Mouse (Mus musculus) heart, embryonic 12.5 days (tissue): ENCODE results near the gene Apeh. TPM values are rescaled to one million over a fixed set of nuclear protein-coding genes. Genes with fewer than 3 reads are reported as not detected.
A peak's percentile ranks its signal among the peaks of the same experiment; 100 is the strongest.
"Not testable (repeated sequence)": the region's sequence is repeated elsewhere in the genome, so short reads cannot be mapped to it uniquely, and the experiment has no call there.

Experiments used
- ATAC-seq: fragments of 200-750 bp; cut with Nextera tagmentation; 2 replicates; pipeline ENCODE4 v1.8.0; 2017; ENCODE audit warnings: moderate TSS enrichment, moderate library complexity; ENCODE audit not compliant: insufficient number of reproducible peaks, low FRiP score
- H3K27ac ChIP-seq: fragments of 300-500 bp; sonication (generic); 2 replicates; pipeline ENCODE4 v1.5.1; 2016; ENCODE audit warnings: mild to moderate bottlenecking, moderate library complexity; ENCODE audit not compliant: poor library complexity, severe bottlenecking
- H3K27me3 ChIP-seq: fragments of 300-500 bp; sonication (generic); replicated peaks from 2 replicates; pipeline ENCODE4 v1.6.1; 2016; ENCODE audit warnings: mild to moderate bottlenecking, moderate library complexity
- H3K36me3 ChIP-seq: fragments of 300-500 bp; sonication (generic); 2 replicates; pipeline ENCODE4 v1.6.1; 2016; ENCODE audit warnings: mild to moderate bottlenecking, moderate library complexity
- H3K4me1 ChIP-seq: fragments of 300-500 bp; sonication (generic); replicated peaks from 2 replicates; pipeline ENCODE4 v1.6.1; 2016; ENCODE audit warnings: mild to moderate bottlenecking
- H3K4me2 ChIP-seq: fragments of 300-500 bp; sonication (generic); 2 replicates; pipeline ENCODE4 v1.6.1; 2016; ENCODE audit warnings: mild to moderate bottlenecking, moderate library complexity
- H3K4me3 ChIP-seq: fragments of 300-500 bp; sonication (generic); 2 replicates; pipeline ENCODE4 v1.5.1; 2016; ENCODE audit warnings: mild to moderate bottlenecking
- H3K9ac ChIP-seq: fragments of 300-500 bp; sonication (generic); 2 replicates; pipeline ENCODE4 v1.6.1; 2016; ENCODE audit warnings: mild to moderate bottlenecking, moderate library complexity
- H3K9me3 ChIP-seq: fragments of 300-500 bp; sonication (generic); replicated peaks from 2 replicates; pipeline ENCODE4 v1.6.1; 2016; ENCODE audit warnings: mild to moderate bottlenecking, moderate library complexity
- WGBS: fragments of 180-500 bp; shearing (Covaris S2); methylation state at CpG from one replicate; pipeline ENCODE4 v1.1.7; 2016; 5-methylcytosine and 5-hydroxymethylcytosine counted together
- polyA plus RNA-seq: library from polyadenylated mRNA; unstranded; fragments of >200 nt; fragmentation: Nextera tagmentation; extraction: Ambion mirVana; gene quantifications from 2 replicates; pipeline ENCODE4 v1.2.1, GENCODE M21; 2016

Gene Apeh
- 48.0 and 51.1 TPM in 2 replicates for polyA plus RNA-seq

- H3K36me3 ChIP-seq = peaks cover 33% of the 10 kb centered on the region
- H3K4me3 ChIP-seq = peak within 1 kb of the TSS; percentile 71
- peak; percentile 95 for ATAC-seq
- H3K9me3 ChIP-seq = no peaks in the 10 kb centered on the region
- H3K4me2 ChIP-seq = peak within 1 kb of the TSS; percentile 93
- H3K27ac ChIP-seq = peak within 1 kb of the TSS; percentile 78
- no peaks in the 10 kb centered on the region for H3K27me3 ChIP-seq
- peak within 1 kb of the TSS; percentile 83 for H3K9ac ChIP-seq
- WGBS = under 1% methylated on average over 52 of the region's 52 CpGs
- peaks cover 37% of the 10 kb centered on the region for H3K4me1 ChIP-seq
These were observed at the start of gene Apeh for GRCm38 (mm10) chr9:108094184-108094941. Gene Apeh (minus strand): TSS chr9:108094606.

DNA sequence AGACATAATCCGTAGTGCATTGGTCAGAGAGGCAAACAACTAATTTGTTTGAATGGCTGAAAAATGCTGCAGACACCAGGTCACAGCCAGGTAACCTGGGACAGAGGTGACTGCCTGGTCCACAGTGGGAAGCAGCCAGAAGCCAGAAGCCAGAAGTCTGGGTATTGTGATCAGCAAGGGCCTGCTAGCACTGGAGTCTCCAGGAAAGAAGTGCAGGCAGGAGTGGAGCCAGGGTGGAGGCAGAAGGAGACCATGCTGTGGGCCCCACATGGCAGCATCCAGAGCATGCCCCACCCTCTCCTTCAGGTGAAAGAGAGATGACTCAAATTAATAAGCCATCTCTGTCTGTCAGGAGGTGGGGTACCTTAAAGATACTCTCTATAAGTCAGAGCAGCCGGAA lies 49.1 kb upstream of the Apeh start:
- H3K27ac ChIP-seq = no peak overlapping the region
- peaks cover 3% of the 10 kb centered on the region; the same call in 1 of the 2 replicates for H3K9me3 ChIP-seq
- no peak overlapping the region for H3K4me3 ChIP-seq
- no peaks in the 10 kb centered on the region for H3K36me3 ChIP-seq
- WGBS = 87% methylated on average over 2 of the region's 2 CpGs
- H3K27me3 ChIP-seq = no peaks in the 10 kb centered on the region
- no peak for ATAC-seq
- H3K9ac ChIP-seq = no peak overlapping the region
- H3K4me1 ChIP-seq = peaks cover 5% of the 10 kb centered on the region; the same call in 1 of the 2 replicates
- H3K4me2 ChIP-seq = no peak overlapping the region

- Histone ChIP-seq H3K4me3 (no peak overlapping the region), H3K27me3 (no peaks in the 10 kb centered on the region), H3K4me1 (peaks cover 19% of the 10 kb centered on the region), H3K4me2 (no peak overlapping the region), H3K9ac (no peak overlapping the region), H3K27ac (no peak overlapping the region), H3K36me3 (no peaks in the 10 kb centered on the region), H3K9me3 (peaks cover 3% of the 10 kb centered on the region; the same call in 1 of the 2 replicates)
- WGBS = 83% methylated on average over 10 of the region's 10 CpGs
- ATAC-seq = no peak
These were observed 47.0 kb upstream of the Apeh start for GRCm38 (mm10) chr9:108141387-108141786.

GRCm38 (mm10) chr9:108139963-108140695 lies 45.7 kb upstream of the Apeh start:
- Histone ChIP-seq H3K9ac (no peak overlapping the region), H3K36me3 (no peaks in the 10 kb centered on the region), H3K4me2 (no peak overlapping the region), H3K9me3 (peaks cover 3% of the 10 kb centered on the region; the same call in 1 of the 2 replicates), H3K4me3 (no peak overlapping the region), H3K27ac (no peak overlapping the region), H3K4me1 (peaks cover 19% of the 10 kb centered on the region), H3K27me3 (0 out of 2 replicates have a peak, but pooled peaks cover 2% of the 10 kb centered on the region)
- no peak for ATAC-seq
- WGBS = 74% methylated on average over 7 of the region's 7 CpGs

DNA sequence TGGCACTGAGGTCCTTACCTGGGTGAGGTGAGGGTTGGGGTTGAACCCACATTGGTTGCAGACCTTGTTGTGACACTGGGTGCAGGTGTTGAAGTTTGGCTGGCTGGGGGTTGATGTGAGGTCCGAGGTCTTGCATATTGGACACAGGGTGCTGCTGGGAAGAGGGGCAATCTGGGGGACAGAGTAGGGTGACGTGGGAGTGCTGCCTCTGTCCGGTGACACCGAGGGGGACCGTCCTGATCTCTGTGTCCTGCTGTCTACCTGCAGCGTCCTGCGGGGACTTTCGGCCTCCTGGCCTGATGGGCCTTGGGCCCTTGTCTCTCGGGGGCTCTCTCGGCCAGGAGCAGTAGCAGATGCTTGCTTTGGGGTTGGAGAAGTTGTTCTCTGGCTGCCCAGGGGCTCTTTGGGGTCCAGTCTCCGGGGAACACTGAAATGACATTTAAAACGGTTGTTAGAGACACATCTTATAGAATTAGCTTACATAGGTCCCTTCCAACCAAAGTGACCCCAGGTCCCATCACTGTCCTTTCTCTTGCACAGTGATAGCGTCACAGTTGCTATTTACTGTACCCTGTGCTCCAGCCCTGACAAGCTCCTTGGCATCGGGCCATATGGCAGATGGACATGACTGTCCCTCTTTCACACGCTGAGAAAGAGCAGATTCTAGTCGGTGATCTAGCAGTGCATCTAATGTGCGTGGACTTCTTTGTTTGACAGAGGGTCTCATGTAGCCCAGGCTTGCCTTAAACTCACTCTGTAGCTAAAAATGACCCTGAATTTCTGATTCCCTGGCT lies 45.0 kb upstream of the Apeh start:
- H3K4me2 ChIP-seq = no peak overlapping the region
- 74% methylated on average over 17 of the region's 17 CpGs for WGBS
- peaks cover 3% of the 10 kb centered on the region; the same call in 1 of the 2 replicates for H3K9me3 ChIP-seq
- ATAC-seq = no peak
- no peak overlapping the region for H3K27ac ChIP-seq
- no peaks in the 10 kb centered on the region for H3K36me3 ChIP-seq
- peaks cover 14% of the 10 kb centered on the region for H3K4me1 ChIP-seq
- no peak overlapping the region for H3K9ac ChIP-seq
- H3K27me3 ChIP-seq = 0 out of 2 replicates have a peak, but pooled peaks cover 5% of the 10 kb centered on the region
- H3K4me3 ChIP-seq = no peak overlapping the region

GRCm38 (mm10) chr9:108138118-108138517 lies 43.7 kb upstream of the Apeh start:
- no peak overlapping the region for H3K27ac ChIP-seq
- WGBS = 75% methylated on average over 6 of the region's 6 CpGs
- no peak for ATAC-seq

GRCm38 (mm10) chr9:108137523-108137922 lies 43.1 kb upstream of the Apeh start:
- no peak overlapping the region for H3K9ac ChIP-seq
- H3K4me3 ChIP-seq = no peak overlapping the region
- 0 out of 2 replicates have a peak, but pooled peaks cover 8% of the 10 kb centered on the region for H3K27me3 ChIP-seq
- H3K36me3 ChIP-seq = no peaks in the 10 kb centered on the region
- WGBS = 11% methylated on average over 17 of the region's 17 CpGs
- peak overlapping the region; percentile 4; the same call in 1 of the 2 replicates for H3K27ac ChIP-seq
- no peaks in the 10 kb centered on the region for H3K9me3 ChIP-seq
- peak overlapping the region; percentile 35 for H3K4me2 ChIP-seq
- peak; percentile 72 for ATAC-seq
- peaks cover 13% of the 10 kb centered on the region for H3K4me1 ChIP-seq

More at GRCm38 (mm10) chr9:108138118-108138517, 43.7 kb upstream of the Apeh start:
- H3K9me3 ChIP-seq = peaks cover 3% of the 10 kb centered on the region; the same call in 1 of the 2 replicates
- H3K4me1 ChIP-seq = peaks cover 13% of the 10 kb centered on the region
- no peak overlapping the region for H3K9ac ChIP-seq
- 0 out of 2 replicates have a peak, but pooled peaks cover 8% of the 10 kb centered on the region for H3K27me3 ChIP-seq
- H3K4me2 ChIP-seq = no peak overlapping the region
- H3K4me3 ChIP-seq = no peak overlapping the region
- H3K36me3 ChIP-seq = no peaks in the 10 kb centered on the region

DNA sequence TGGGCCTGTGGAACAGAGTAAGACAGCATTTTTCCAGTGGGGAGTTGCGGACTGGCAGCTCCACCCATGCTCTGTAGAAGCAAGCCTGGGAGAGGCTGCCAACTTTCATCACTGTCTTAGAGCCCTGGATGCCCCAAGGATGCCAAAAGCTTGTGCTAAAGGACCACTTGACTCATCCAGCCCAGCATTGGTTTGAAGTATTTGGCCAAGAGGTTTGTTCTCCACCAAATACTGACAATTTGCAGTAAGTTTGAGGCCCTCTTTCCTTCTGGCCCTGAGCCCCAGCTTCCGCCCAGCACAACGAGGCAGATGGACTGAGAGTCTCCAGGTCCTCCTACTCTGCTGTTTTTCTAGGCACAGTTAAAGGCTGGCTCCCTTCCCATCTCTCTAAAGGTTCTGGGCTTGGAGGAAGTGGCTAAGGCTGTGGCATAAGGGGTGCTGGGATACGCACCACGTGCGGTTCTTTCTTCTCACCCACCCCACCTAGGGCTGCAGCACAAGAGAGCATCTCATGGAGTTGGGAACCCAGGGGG lies 42.6 kb upstream of the Apeh start:
- no peak overlapping the region for H3K4me3 ChIP-seq

DNA sequence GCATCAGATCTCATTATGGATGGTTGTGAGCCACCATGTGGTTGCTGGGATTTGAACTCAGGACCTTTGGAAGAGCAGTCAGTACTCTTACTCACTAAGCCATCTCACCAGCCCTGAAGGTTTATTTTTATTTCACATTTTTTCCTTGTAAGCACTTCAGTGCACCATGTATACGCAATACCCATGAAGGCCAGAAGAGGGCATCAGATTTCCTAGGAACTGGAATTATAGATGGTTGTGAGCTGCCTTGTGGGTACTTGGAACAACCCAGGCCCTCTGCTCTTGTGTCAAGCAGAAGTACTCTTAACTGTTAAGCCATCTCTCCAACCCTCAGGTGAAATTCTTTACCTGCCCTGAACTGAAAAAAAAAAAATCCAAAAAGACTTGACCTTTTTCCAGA lies 41.8 kb upstream of the Apeh start:
- H3K4me1 ChIP-seq = peaks cover 13% of the 10 kb centered on the region
- 0 out of 2 replicates have a peak, but pooled peaks cover 8% of the 10 kb centered on the region for H3K27me3 ChIP-seq
- H3K4me3 ChIP-seq = no peak overlapping the region
- no peak overlapping the region for H3K9ac ChIP-seq
- no peak overlapping the region for H3K27ac ChIP-seq
- H3K4me2 ChIP-seq = no peak overlapping the region
- no peak for ATAC-seq
- 37% methylated on average over 1 of the region's 1 CpGs for WGBS
- no peaks in the 10 kb centered on the region for H3K9me3 ChIP-seq
- no peaks in the 10 kb centered on the region for H3K36me3 ChIP-seq

More for the DNA sequence above, 42.6 kb upstream of the Apeh start:
- Histone ChIP-seq H3K36me3 (no peaks in the 10 kb centered on the region), H3K27me3 (0 out of 2 replicates have a peak, but pooled peaks cover 8% of the 10 kb centered on the region), H3K27ac (peak overlapping the region; percentile 4; the same call in 1 of the 2 replicates), H3K9me3 (no peaks in the 10 kb centered on the region), H3K4me2 (peak overlapping the region; percentile 35), H3K4me1 (peaks cover 13% of the 10 kb centered on the region), H3K9ac (no peak overlapping the region)
- WGBS = 50% methylated on average over 6 of the region's 6 CpGs
- peak; percentile 53 for ATAC-seq

- not testable (repeated sequence) for H3K4me2 ChIP-seq, H3K27ac ChIP-seq, H3K27me3 ChIP-seq, H3K9me3 ChIP-seq, ATAC-seq, H3K9ac ChIP-seq, H3K4me3 ChIP-seq, H3K36me3 ChIP-seq
- peaks cover 13% of the 10 kb centered on the region for H3K4me1 ChIP-seq
- WGBS = 87% methylated on average over 3 of the region's 3 CpGs
These were observed 41.3 kb upstream of the Apeh start for GRCm38 (mm10) chr9:108135679-108136078.
